Mouse (Mus musculus) spleen, postnatal 4 days (tissue): ENCODE results near the gene Gm7954.
"Not testable (repeated sequence)": the region's sequence is repeated elsewhere in the genome, so short reads cannot be mapped to it uniquely, and the experiment has no call there.

Source experiments
- DNase-seq, 2 experiments: peaks; one replicate each; pipeline ENCODE4 v3.0.0; 2022; ENCODE audit warnings: low spot score in 2 of 2

Gm7954 gene

DNA sequence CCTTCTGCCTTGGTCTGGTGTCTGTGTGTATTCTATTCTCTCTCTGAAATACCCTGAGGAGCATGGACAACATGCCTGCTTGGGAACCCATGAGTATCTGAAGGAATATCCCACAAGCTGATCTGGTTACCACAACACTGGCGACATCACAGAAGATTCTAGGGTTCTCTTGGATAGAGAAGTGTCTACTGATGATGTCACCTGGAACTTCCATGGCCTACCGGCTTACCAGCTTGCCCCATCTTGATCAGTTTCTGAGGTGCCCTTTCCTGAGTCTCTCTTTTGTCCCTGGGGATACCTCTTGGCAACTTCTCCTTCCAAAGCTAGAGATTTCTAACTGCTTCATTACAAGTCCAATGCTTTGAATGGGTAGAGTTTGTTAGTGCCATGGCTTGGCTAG, at the start of gene Gm7954:
Gm7954 (minus strand) TSS at position 101 of the 400 bp plus-strand sequence.
- not testable (repeated sequence) for DNase-seq

DNA sequence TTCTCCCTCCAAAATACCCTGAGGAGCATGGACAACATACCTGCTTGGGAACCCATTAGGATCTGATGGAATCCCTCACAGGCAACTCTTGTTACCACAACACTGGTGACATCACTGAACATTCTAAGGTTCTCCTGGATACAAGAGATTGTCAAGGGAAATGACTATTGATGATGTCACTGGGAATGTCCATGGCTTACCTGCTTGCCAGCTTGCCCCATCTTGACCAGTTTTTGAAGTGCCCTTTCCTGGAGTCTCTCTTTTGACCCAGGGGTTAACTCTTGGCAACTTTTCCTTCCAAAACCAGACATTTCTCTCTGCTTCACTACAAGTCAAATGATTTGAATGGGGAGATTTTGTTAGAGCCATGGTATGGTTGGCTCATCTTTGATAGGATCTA, 36.1 kb upstream of the Gm7954 start, which contains the start of gene Gm3486:
Gm3486 (minus strand) TSS at position 101 of the 400 bp plus-strand sequence.
- not testable (repeated sequence) for DNase-seq

DNA sequence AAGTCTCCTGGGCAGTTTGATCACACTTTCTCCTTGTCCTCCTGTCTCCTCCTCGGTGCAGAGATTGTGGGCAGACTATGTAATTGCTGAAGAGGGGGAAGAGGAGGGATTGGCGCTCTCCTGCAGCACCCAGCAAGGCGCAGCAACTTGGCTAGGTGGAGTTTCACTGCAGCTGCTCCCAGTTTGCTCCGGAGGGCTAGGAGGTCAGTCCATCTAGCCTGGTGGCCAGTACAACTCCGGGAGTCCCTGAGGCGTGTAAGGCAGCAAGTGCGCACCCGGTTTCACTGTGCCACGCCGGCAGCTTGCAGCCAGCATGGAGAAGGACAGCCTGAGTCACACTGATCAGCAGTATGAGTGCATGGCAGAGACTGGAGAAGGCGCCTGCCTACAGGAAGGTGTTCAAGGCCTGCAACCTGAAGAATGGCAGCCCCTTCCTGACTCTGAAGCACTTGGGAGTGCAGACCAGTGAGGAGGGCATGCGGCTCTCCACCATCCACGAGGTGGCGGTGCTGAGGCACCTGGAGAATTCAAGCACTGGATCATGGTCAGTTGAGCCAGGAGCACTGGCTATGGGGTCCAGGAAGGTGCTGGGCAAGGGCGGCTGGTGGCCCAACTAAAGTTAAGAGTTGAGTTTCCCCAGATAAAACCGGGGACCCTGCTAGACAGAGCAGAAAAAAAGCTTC, 27.8 kb downstream of the Gm7954 start:
- DNase-seq: not testable (repeated sequence)

DNA sequence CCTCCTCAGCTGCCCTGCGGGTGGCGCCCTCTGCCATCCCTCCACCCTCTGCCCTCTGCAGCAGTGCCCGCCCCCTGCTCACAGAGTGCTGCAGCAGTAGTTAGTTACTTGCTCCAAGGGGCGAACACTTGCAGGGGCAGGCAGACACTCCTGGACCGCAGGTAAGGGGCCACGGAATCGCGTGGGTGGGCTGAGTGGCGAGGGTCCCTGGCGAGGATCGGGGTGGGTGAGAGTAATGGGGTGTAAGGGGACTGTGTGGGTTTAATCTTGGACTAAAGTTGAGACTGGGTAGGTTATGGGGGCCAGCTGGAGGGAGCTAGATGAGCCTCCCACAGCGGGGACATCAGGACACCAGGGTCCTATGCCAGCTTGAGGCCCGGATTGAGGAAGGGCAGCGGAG, 28.6 kb downstream of the Gm7954 start:
- not testable (repeated sequence) for DNase-seq

DNA sequence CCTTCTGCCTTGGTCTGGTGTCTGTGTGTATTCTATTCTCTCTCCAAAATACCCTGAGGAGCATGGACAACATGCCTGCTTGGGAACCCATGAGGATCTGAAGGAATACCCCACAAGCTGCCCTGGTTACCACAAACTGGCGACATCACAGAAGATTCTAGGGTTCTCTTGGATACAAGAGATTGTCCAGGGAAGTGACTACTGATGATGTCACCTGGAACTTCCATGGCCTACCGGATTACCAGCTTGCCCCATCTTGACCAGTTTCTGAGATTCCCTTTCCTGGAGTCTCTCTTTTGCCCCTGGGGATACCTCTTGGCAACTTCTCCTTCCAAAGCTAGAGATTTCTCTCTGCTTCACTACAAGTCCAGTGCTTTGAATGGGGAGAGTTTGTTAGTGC, 45.1 kb downstream of the Gm7954 start, which contains the start of gene Gm6482:
Gm6482 (minus strand) TSS at position 101 of the 400 bp plus-strand sequence.
- DNase-seq: not testable (repeated sequence)
